Mouse (Mus musculus): ENCODE data around the gene Unc80. TPM values are rescaled to one million over a fixed set of nuclear protein-coding genes. Genes with fewer than 3 reads are reported as not detected.
"Not testable (repeated sequence)": the region's sequence is repeated elsewhere in the genome, so short reads cannot be mapped to it uniquely, and the experiment has no call there.

Gene Unc80
- total RNA-seq, 2 experiments from 2014 or later, result 0.12 to 0.26 TPM

DNA sequence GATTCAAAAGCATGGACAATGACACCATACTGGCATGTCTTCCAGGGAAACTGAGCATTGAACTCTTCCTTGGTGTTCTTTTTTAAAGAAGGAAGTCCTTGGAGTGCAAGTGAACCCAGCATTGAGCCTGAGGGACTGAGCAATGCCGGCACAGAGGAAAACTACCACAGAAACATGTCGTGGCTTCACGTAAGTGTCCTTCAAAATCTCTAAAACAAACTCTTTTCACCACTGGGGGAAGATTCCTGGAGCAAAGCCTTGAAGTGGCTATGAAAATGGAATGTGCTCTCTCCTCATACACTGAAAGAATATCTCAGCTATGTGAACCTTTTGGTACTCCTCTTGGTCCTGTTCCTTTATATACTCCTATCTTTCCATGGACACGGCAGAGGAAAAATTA is 140.1 kb downstream of the Unc80 start:
- intact Hi-C loops (cut with DNase I), result no loop called here
- no peak for DNase-seq

DNA sequence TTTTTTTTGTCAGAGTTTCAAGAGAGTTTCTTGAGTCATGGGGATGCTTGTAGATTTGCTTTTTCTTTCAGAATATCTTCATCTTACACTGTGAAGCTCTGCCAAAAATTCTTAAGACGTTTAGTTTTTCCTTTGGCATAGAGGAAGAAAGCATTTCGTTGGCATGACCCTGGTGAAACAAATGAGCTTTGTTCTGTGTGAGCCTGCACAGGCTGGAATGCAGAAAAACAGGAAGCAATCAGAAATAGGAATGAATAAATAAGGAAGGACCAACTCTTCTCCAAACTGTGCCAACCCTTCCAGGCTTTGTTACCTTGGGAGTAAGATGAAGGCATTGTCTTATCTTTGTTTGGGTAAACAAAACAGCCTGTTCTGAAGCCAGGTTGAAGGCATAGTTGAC is 149.0 kb downstream of the Unc80 start:
- intact Hi-C loops (cut with DNase I), result no loop called here
- DNase-seq, result no peak

GRCm38 (mm10) chr1:66638177-66638576 is 170.0 kb downstream of the Unc80 start:
- DNase-seq, result no peak
- intact Hi-C loops (cut with DNase I), result no loop called here

DNA sequence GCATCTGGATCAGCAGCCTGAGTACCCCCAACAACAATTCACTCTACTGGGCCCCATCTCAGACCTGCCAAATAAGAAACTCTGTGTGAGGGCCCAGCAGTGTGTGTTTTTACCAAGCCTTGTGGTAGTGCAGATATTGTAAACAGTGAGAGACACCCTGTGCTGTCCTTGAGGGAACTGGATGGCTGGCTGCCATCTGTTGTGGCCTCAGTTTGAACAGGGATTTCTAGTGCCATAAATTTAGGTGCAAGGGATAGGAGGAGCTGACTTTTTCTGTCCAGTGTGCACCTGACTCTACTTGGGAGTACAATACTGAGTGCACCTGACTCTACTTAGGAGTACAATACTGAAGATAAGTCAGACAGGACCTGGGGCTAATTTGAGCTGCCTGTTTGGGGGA is 178.7 kb downstream of the Unc80 start:
- no peak for DNase-seq
- intact Hi-C loops (cut with DNase I), result no loop called here

DNA sequence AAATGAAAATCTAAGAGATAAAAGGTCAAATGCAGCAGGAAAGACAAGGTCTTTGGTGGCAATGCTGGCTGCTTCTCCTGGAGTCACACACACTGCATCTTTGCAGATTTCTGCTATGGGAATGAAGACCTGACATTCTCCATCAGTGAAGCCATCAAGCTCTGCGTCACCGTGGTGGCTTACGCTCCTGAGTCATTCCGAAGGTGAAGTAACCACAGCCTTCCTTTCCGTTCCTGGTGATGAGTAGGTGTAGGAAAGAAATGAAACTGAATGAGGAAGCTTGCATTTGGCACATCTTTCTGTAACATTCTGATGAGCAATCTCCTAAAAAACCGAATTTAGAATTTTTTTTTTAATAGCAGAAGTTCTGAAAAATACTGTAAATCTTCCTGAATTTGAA is 181.4 kb downstream of the Unc80 start:
- no peak for DNase-seq
- intact Hi-C loops (cut with DNase I), result no loop called here

- intact Hi-C loops (cut with DNase I), result no loop called here
- no peak for DNase-seq
These were observed 181.8 kb downstream of the Unc80 start for GRCm38 (mm10) chr1:66650006-66650405.

DNA sequence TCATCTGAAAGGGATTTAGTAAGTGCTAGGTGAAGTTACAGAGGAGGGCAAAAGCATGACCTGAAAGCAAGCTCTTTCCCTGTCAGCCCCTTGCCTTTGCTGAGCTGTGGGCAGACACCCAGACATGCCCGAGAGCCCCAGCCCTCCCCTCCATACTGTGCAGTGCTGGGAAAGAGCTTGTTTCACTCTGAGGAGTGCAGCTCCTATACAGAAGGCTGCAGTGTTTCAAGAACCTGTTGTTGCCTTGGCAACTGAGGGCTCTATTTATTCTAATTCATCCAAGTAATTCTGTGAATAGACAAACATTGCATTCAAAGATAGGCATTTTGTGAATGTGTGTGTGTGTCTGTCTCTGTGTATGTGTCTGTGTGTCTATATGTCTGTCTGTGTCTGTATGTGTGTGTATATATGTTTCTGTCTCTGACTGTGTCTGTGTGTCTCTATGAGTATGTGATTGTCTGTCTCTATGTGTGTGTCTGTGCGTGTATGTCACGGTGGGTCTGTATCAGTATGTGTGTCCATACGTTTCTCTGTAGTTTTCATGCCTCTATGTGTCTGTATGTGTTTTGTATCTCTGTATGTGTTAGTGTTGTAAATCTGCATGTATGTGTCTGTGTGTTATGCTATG is 187.1 kb downstream of the Unc80 start:
- intact Hi-C loops (cut with DNase I), result loop anchor here (2.0 kb wide), 1 partner anchor 554 kb away; no protein-coding TSS in a partner anchor
- no peak for DNase-seq

- peak in 1 of 2 experiments; percentile 6 for DNase-seq
- intact Hi-C loops (cut with DNase I), result loop anchor here (2.0 kb wide), 1 partner anchor 555 kb away; no protein-coding TSS in a partner anchor
These were observed 187.6 kb downstream of the Unc80 start for GRCm38 (mm10) chr1:66655747-66656119.

DNA sequence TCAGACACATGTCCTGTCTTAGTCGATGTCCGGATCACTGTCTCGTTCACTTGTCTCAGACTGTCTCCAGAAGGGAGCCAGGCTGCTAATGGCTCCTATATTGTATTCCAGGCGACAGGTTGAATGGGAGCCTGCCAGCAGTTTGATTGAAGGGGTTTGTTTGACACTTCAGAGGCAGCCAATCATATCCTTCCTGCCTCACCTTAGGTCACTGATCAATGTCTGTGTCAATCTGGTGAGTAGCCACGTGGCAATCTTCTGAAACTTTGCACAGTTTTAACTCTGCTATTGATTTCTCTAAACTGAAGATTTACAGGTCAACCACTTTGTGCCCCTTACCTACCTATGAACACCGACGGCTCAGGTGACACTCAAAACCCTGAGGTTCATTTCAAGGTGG is 203.3 kb downstream of the Unc80 start:
- DNase-seq, result no peak
- intact Hi-C loops (cut with DNase I), result no loop called here

GRCm38 (mm10) chr1:66672812-66673211 is 204.6 kb downstream of the Unc80 start:
- intact Hi-C loops (cut with DNase I), result no loop called here
- no peak for DNase-seq

DNA sequence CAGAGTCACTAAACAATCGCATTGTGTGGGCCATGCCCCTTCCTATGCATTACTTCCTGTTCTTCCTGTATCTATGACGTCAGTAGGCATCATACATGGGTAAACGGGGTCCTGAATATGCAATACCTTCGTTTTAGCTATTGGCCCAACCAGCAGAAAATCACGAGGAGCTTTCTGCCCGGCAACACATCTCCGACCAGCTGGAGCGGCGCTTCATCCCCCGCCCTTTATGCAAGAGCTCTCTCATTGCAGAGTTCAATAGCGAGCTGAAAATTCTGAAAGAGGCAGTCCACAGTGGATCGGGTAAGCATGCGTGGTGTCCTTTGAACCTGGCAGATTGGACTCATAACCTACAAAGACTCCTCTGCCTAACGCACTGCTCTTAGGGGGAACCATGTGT is 209.8 kb downstream of the Unc80 start:
- intact Hi-C loops (cut with DNase I), result loop anchor here (2.0 kb wide), 1 partner anchor 161 kb away; no protein-coding TSS in a partner anchor
- no peak for DNase-seq

DNA sequence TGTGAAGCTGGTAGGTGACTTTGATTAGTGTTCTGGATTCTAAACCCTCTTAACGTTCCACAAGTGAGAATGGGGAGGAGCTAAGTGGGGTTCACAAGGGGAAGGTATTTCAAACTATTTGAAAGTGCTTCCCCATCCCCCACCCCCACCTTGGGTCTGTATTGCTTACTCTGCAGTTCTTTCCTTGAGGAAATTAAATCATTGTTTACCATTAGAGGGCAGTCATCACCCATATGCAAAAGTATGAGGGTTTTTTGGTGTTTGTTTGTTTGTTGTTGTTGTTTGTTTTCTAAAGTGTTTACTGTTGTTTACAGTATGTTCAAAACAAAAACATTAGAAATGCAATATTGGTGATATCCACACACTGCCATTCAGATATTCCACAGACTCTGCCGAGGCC is 210.5 kb downstream of the Unc80 start:
- intact Hi-C loops (cut with DNase I), result loop anchor here (2.0 kb wide), 1 partner anchor 160 kb away; no protein-coding TSS in a partner anchor
- DNase-seq, result no peak

- intact Hi-C loops (cut with DNase I), result no loop called here
- DNase-seq, result no peak
These were observed 214.8 kb downstream of the Unc80 start for GRCm38 (mm10) chr1:66682974-66683373.

DNA sequence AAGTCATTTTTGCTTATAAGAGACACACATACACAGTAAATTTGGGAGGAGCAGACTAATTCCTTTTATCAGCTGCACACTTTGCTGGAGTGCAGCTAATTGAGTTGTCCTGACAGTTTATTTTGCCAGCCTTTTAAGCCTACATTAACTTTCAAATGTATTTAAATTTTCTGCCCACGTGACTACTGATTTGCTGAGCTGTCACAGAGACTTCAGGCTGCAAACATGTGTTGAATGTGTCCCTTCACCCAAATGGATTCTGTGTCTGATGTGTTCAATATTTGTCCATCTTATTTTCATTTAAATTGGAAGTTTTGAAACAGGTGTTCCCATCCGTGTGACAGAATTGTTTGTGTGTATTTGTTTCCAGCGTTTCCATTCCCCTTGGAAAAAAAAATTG is 223.6 kb downstream of the Unc80 start:
- no peak for DNase-seq
- intact Hi-C loops (cut with DNase I), result no loop called here

DNA sequence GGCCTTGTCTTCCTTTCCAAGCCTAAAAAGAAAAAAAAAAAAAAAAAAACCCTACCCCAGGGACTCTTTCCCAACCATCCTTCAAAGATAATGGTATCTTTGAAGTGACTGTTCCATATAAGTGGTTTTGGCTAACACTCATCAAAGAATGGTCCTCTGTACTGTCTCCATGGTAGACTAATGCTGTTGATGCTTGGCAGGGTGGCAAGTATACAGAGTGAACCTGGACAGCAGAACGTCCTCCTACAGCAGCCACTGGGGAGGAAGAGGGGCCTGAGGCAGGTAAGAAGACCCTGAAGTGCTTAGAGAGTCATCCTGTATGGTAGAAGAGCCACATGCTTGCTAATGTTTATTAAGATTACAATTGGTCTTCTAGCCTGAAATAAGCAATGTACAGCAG is 224.1 kb downstream of the Unc80 start:
- intact Hi-C loops (cut with DNase I), result no loop called here
- DNase-seq, result no peak

DNA sequence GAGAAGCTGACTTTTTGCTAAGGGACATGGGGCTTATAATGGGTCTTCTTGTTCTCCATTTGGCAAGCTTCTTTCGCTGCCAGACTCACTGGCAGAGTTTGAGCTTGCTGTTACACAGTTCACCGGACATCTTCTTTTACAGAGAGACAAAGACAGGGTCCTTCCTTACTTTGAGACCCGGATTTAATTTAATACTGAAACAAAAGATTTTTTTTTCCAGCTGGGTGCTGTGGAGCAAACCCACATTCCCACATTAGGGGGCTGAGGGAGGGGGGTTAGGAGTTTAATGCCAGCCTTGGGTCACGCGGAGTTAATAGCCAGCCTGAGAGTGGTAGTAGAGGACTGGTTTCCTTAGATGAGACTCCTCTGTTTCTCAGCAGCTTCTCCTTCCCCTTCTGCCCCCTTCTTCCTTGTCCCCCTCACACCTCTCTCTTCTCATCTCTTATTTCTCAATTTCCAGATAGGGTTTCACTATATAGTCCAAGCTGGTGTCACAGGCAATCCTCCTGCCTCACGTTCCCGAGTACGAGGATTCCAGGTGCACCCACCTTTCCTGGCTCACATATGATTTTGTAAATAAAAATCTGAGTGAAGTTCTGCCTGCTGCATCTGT is 224.7 kb downstream of the Unc80 start:
- intact Hi-C loops (cut with DNase I), result no loop called here
- DNase-seq, result no peak

DNA sequence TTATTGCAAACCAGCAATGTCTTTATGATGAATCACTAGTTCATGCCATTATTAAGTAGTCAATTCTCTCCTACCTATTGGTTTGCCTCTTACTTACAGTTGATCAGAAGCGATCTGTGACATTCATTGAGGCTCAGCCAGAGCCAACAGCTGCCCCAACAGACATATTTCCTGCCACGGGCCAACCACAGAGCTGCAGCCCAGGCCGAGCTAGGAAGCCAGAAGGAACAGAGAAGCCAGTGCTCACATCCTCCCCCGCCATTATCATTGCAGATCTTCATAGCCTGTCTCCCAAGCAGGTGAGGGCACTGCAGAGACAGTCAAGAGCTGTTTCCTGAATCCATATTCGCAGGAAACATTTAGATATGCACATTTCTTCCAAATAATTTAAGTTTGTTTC is 226.1 kb downstream of the Unc80 start:
- DNase-seq, result no peak
- intact Hi-C loops (cut with DNase I), result no loop called here

DNA sequence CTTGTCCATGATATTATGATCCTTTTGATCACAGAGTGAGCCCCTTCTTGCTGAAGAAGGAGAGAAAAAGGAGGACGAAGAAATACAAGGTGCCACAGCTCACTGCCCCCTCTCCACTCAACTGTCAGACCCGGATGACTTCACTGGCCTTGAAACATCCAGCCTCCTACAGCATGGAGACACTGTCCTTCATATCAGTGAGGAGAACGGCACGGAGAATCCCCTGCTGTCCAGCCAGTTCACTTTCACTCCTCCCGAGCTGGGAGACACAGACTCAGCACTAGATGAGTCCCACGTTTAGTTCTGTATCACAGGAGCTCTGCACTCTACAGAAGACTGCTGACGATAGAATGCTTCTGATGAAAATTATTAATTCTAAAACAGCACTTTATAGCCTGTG is 227.1 kb downstream of the Unc80 start:
- intact Hi-C loops (cut with DNase I), result no loop called here
- no peak for DNase-seq

GRCm38 (mm10) chr1:66699630-66700029 is 231.5 kb downstream of the Unc80 start:
- intact Hi-C loops (cut with DNase I), result loop anchor here (5.0 kb wide), 1 partner anchor 118 kb away; the partner anchor contains the start of gene Kansl1l
- not testable (repeated sequence) for DNase-seq

- intact Hi-C loops (cut with DNase I), result loop anchor here (5.0 kb wide), 1 partner anchor 117 kb away; the partner anchor contains the start of gene Kansl1l
- DNase-seq, result no peak
These were observed 232.1 kb downstream of the Unc80 start for GRCm38 (mm10) chr1:66700149-66700692.

DNA sequence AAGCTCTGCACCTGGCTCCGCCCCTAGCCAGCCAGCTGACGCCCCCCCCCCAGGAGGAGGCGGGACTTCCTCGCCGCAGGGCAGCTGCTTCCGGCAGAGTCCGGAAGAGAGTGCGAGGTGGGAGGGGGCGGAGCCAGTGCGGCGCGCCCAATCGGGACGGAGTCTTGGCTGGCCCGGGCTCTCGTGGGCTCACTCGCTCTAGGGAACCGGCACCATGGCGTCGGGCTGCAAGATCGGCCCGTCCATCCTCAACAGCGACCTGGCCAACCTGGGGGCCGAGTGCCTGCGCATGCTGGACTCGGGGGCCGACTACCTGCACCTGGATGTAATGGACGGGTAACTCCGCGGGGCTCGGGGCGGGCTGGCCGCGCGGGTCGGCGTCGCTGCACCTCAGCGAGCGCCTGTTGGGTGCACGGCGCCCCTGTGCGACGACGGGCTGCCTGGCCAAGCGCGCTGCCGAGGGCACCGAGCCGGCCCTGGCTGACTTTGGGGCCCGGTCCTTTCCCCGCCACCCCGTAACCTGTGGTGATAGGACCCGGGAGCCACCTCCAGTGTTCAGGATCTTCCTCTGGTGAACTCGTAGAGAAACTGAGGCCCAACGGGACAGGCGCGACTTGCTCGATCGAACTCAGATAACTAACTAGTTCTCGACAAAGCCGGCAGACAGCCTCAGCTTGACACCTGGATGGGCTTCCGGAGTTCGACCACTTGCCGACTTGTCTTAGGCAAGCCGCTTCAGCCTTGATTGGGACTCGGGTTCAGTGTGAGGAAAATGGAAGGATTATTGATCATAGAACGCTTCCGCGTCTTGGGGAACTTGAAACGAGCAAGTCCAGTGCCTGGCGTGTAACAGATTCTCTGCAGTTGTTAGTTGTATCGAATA is 232.8 kb downstream of the Unc80 start, which contains the start of gene Rpe:
TSS of gene Rpe (plus strand) at position 139 of the 883 bp plus-strand sequence.
- intact Hi-C loops (cut with DNase I), result loop anchor here (5.0 kb wide), 1 partner anchor 116 kb away; the partner anchor contains the start of gene Kansl1l
- DNase-seq, result peak; percentile 94 to 95

All from heart, postnatal 14 days (tissue).